Mouse (Mus musculus) adrenal gland, postnatal 10 days (tissue): ENCODE data around the gene Myo10. TPM values are rescaled to one million over a fixed set of nuclear protein-coding genes. Genes with fewer than 3 reads are reported as not detected.
A peak's percentile ranks its signal among the peaks of the same experiment; 100 is the strongest.

Source experiments
- DNase-seq: peaks from one replicate; pipeline ENCODE4 v3.0.0; 2021; ENCODE audit warnings: mixed read lengths
- total RNA-seq, 2 experiments: library from RNA; stranded (reverse); gene quantifications; 2 replicates each; pipeline ENCODE4 v1.2.3; 2021

Gene Myo10
- total RNA-seq, 2 experiments from 2014 or later, result 80.4 to 82.5 TPM

DNA sequence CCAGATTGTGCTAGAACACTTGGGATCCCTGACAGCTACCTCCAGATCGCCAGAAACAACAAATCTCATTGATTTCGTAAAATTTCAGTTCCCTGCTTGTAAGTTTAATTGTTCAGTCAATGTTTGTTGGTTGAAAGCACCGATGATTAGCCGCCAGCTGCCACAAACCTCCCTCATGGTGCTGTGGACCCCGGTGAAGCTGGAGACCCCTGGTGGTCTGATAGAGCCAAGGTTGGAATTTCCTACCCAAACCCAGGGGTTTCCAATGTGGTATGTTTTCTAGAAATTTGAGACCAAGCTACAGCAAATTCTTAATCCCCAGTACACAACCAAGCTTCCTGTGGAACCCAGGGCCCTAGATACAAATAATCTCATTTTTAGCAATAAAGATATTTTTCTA is 179.4 kb downstream of the Myo10 start:
- DNase-seq, result no peak

DNA sequence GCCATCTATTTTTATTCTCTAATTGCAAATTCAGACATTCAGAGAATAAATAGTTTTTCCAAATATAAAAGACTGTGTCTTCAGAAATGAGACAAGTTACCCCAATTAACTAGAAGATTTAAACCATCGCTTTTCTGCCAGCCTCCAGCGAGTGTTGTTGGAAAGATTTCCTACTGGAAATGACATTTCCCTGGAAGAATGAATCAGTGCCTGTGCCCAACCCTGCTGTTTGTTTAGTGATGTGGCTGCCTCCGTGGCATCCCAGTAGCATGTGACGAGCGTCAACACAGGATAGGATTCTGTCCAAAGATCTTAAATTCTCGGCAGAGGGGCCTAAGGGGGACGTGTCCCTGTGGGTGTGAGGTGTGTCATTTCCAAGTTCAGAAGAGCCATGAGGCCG is 179.9 kb downstream of the Myo10 start:
- DNase-seq, result no peak

- no peak for DNase-seq
Measured at GRCm38 (mm10) chr15:25803111-25803510, 180.8 kb downstream of the Myo10 start.

DNA sequence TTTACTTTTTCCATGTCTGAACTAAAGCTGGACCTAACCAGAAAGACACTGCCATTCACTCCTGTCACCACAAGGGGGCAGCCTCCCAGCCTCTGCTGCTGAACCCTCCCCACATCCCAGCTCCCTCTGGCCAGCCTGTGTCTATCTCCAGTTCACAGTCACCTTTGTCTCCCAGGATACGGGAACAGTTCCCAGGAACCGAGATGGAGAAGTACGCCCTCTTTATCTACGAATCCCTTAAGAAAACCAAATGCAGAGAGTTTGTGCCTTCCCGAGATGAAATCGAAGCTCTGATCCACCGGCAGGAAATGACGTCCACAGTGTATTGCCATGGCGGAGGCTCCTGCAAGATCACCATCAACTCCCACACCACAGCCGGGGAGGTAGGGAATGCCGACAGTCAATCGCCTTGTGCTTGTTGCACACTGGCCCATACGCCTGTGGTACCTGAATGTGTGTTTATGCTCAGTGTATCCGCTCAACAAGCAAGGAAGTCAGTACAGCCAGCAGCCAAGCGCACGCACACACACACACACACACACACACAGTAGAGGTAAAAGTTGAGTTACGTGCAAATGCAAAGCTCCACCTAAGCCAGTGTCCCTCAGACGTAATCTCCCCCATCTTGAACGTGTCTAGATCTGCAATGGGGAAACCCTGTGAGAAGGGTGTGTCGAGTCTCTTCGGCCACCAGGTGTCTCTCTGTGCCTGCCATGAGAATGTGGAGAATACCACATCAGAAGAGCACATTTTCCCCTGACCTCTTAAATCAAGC is 183.2 kb downstream of the Myo10 start:
- DNase-seq, result peak; percentile 85

DNA sequence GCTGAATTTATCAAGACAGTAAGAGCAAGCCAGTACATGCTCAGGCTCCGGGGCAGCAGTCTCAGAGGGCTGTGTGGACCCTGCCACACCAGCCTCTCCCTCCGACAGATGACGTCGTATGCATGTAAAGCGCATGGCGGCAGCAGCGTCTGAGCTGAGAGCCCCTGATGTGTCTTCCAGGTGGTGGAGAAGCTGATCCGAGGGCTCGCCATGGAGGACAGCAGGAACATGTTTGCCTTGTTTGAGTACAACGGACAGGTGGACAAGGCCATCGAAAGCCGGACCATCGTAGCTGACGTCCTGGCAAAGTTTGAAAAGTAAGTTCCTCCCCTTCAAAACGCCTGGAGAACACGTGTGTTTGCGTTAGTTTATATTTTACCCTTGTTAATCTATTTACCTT is 184.0 kb downstream of the Myo10 start:
- no peak for DNase-seq

DNA sequence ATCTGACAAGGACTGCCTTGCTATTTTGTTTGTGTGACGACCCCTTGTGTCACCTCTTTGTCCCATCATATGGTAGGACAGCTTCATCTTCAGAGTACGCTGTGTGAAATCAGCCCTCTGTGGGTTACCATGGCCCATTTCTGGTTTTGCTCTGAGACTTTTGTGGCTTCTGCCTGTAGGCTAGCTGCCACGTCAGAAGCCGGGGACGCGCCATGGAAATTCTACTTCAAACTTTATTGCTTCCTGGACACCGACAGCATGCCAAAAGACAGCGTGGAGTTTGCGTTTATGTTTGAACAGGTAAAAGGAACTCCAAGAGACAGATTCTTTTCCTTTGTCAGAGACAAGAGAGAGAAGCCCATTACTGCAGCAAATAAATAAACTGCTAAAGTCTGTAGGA is 184.6 kb downstream of the Myo10 start:
- no peak for DNase-seq

DNA sequence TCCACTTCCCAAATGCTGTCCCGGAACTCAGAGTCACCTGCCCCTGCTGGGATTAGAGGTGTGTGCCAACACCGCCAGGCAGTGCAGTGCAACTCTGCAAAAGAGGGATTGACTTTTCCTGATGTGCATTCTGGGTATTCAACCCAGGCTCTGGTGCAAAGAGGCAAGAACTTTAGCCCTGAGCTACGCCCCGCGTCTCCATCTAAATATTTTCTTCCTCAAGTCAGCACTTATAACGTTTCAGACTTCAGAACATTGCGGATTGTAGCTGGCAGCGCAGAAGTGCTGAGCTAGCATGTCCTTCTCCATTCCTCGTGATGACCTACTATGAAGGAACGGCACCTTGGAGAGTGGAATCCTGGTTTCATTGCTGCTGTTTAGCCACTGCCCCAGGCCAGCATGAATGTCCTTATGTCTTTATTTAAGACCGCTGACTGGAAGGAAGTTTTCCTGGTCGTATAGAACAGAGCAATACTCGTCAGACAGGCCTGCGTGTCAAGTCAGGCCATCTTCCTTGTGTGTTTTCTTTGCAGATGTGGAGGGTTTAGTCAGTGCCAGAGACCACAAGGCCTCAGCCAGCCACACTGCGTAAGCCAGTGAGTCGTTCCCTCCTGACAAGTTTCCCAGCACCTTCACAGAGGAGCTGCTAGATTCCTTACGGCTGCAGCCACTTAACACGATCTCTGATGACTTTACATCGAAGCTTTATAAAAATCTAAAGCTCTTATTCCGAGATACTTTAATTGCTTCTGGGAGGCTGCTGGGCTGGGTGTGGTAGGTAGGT is 186.5 kb downstream of the Myo10 start:
- no peak for DNase-seq

- no peak for DNase-seq
Measured at GRCm38 (mm10) chr15:25809669-25810068, 187.3 kb downstream of the Myo10 start.

DNA sequence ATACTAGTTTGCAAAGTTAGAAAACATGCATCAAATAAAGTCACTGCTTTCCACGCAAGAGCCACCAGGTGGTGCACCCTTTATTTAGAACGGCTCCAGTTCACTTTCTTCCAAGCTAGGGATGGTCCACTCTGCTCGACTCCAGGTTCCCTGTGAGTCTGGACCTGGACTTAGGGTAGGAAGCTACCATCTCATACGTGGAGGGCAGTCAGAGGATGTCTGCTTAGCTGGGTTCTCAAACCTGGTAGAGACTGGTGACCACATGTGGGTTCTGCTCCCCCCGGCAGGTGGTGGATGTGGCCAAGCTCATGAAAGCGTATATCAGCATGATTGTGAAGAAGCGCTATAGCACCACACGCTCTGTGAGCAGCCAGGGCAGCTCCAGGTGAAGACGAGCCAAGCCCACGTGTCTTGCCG is 189.5 kb downstream of the Myo10 start:
- DNase-seq, result no peak

- no peak for DNase-seq
Measured at GRCm38 (mm10) chr15:25812479-25812878, 190.2 kb downstream of the Myo10 start.

DNA sequence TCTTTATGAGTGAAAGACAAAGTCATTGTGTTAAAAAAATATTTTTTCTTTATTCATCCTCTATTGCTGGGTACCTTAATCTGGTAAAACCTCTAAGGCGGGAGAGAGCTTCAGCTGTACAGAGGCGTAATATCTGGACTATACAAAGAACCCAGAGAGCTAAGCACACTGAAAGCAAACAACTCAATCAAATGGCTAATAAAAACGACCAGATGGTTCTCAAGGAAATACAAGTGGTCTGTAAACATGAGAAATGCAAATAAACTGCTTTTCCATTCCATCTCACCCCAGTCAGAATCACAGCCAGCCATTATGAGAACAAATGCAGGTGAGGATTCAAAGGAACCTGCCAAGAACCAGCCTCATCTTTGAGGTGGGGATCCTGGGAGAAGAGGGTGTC is 192.2 kb downstream of the Myo10 start:
- no peak for DNase-seq

- no peak for DNase-seq
Measured at GRCm38 (mm10) chr15:25817191-25817590, 194.9 kb downstream of the Myo10 start.

DNA sequence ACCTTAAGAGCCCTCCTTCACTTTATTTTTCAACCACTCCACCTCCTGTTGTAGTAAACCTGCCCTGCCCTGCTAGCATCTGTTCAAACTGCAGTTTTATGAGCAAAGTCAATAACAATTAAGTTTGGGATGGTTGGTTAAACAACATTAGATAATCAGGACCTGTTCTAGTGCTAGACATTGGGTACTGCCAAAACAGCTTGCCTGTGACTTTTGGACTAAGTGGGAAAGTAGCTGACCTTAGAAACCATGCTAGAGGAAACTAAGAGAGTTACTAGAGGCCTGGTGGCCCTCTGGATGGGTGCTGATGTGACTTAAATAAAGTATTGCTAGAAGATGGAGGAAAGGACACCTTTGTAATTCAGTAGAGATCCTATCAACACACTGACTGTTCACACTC is 199.7 kb downstream of the Myo10 start:
- no peak for DNase-seq

- no peak for DNase-seq
Measured at GRCm38 (mm10) chr15:25822656-25823055, 200.3 kb downstream of the Myo10 start.

DNA sequence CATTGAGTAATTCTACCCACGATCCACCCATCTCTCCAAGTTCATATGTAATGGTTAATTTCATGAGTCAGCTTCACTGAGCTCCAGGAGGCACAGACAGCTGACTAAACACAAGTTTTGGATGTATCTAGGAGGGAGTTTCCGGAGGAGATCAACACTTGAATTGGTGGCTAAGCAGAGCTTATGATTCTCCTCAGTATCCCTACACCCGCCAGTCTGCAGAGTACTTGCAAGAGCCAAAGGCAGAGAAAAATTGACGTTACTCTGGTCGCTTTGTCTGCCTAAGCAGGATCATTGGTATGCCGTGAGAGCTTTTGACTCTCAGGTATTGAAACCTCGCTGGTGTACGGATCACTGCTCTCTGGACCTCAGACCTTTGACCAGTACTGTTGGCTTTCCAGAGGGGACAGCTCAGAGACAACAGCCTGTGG is 204.2 kb downstream of the Myo10 start:
- DNase-seq, result no peak

- no peak for DNase-seq
Measured at GRCm38 (mm10) chr15:25828464-25828863, 206.1 kb downstream of the Myo10 start.

DNA sequence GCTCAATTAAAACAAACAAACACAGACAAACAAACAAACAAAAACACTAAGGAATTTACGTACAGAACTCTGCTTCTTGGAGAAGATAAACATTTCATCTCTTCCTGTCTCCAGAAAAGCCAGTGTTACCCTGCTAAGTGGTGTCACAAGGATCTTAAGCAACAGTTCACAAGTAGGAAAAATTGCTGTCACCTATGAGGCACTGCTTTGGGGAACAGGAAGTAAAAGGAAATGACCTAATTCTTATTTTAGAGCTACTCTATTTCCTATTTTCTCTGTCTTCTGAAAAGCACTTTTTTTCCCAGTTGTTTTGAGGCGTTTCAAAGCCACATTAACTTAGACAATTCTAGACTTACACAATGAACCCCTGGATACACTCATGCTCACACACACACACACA is 208.1 kb downstream of the Myo10 start:
- DNase-seq, result no peak

GRCm38 (mm10) chr15:25834282-25834681 is 212.0 kb downstream of the Myo10 start:
- no peak for DNase-seq

- DNase-seq, result no peak
Measured at GRCm38 (mm10) chr15:25834920-25835674, 212.8 kb downstream of the Myo10 start.

DNA sequence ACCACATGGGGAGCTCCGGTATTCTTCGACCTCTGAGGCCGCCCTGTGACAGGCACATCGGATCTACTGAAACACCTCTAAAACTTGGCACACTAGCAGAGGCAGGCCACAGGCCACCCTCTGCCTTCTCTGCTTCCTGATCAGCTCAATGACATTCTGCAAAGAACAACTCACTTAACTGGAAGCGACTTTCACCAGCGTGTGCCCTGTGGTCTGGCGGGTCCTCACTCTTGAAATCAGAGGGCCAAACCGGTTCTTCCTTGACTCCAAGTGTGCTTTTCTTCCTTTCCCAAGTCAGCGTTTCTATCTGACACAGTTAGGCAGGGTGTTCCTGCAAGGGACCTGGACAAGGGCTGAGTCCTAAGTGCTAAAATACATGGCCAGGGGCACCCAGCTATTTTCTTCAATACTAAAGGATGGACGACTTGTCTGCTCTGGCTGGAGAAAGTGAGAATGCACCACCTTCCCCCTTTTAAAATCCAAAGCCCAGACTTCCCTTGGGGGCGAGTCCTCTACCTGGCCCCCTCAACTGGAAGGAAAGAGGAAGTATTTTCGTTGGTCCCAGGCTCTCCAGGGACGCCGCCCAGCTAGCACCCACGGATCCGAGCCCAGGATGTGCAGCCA is 220.2 kb downstream of the Myo10 start:
- DNase-seq, result no peak

- DNase-seq, result peak; percentile 82
Measured at GRCm38 (mm10) chr15:25843086-25843991, 221.0 kb downstream of the Myo10 start, which contains the start of gene Retreg1. Gene Retreg1 (plus strand): TSS chr15:25843180.
